Mouse (Mus musculus): ENCODE measurements around the gene Ttll9.

GRCm38 (mm10) chr2:153015804-153016203 lies 53.5 kb downstream of the Ttll9 start:
- no peak for TF ChIP-seq CTCF (conservative IDR thresholded peaks at IDR 0.05; ENCODE audit: low read length)
- TF ChIP-seq NANOG (IDR thresholded peaks at IDR 0.05; ENCODE audit: borderline replicate concordance, low read length) = no peak
- no peak for TF ChIP-seq POU5F1 (IDR thresholded peaks at IDR 0.05; ENCODE audit: borderline replicate concordance, low read length)

Data from E14TG2a.4 (cell line).